Mouse (Mus musculus) right cerebral cortex, postnatal 25 days (tissue): ENCODE measurements around the gene Uhrf1.
"Not testable (repeated sequence)": the region's sequence is repeated elsewhere in the genome, so short reads cannot be mapped to it uniquely, and the experiment has no call there.

ENCODE experiments used
- DNase-seq: peaks from one replicate; pipeline ENCODE4 v3.0.0; 2022

Uhrf1 gene

GRCm38 (mm10) chr17:56303160-56303846, at the start of gene Uhrf1:
TSS of gene Uhrf1 (plus strand) at chr17:56303321.
- DNase-seq: no peak

- DNase-seq: no peak
These were observed 48.4 kb upstream of the Uhrf1 start for GRCm38 (mm10) chr17:56254695-56255094.

GRCm38 (mm10) chr17:56255429-56255828, 47.7 kb upstream of the Uhrf1 start:
- DNase-seq: no peak

- peak; percentile 99 for DNase-seq
These were observed 47.3 kb upstream of the Uhrf1 start for GRCm38 (mm10) chr17:56255863-56256238.

- DNase-seq: peak; percentile 94
These were observed 46.8 kb upstream of the Uhrf1 start, which contains the start of gene Fem1a for GRCm38 (mm10) chr17:56256239-56256881. TSS of gene Fem1a (plus strand) at chr17:56256810.

GRCm38 (mm10) chr17:56257181-56257894, 45.8 kb upstream of the Uhrf1 start:
- peak; percentile 42 for DNase-seq

GRCm38 (mm10) chr17:56258269-56258668, 44.9 kb upstream of the Uhrf1 start:
- DNase-seq: not testable (repeated sequence)

- not testable (repeated sequence) for DNase-seq
These were observed 44.3 kb upstream of the Uhrf1 start for GRCm38 (mm10) chr17:56258812-56259211.

GRCm38 (mm10) chr17:56259301-56260037, 43.7 kb upstream of the Uhrf1 start:
- no peak for DNase-seq

GRCm38 (mm10) chr17:56261166-56261565, 42.0 kb upstream of the Uhrf1 start:
- no peak for DNase-seq

GRCm38 (mm10) chr17:56262645-56263094, 40.5 kb upstream of the Uhrf1 start:
- DNase-seq: no peak

GRCm38 (mm10) chr17:56264020-56264419, 39.1 kb upstream of the Uhrf1 start:
- peak; percentile 65 for DNase-seq

GRCm38 (mm10) chr17:56265011-56265410, 38.1 kb upstream of the Uhrf1 start:
- DNase-seq: no peak

GRCm38 (mm10) chr17:56265869-56266268, 37.3 kb upstream of the Uhrf1 start:
- no peak for DNase-seq

- DNase-seq: peak; percentile 67
These were observed 36.9 kb upstream of the Uhrf1 start for GRCm38 (mm10) chr17:56266271-56266670.

GRCm38 (mm10) chr17:56269153-56269630, 33.9 kb upstream of the Uhrf1 start:
- DNase-seq: peak; percentile 40

- no peak for DNase-seq
These were observed 33.4 kb upstream of the Uhrf1 start for GRCm38 (mm10) chr17:56269741-56270140.

GRCm38 (mm10) chr17:56271609-56272253, 31.4 kb upstream of the Uhrf1 start:
- DNase-seq: no peak

- no peak for DNase-seq
These were observed 30.5 kb upstream of the Uhrf1 start for GRCm38 (mm10) chr17:56272644-56273043.

GRCm38 (mm10) chr17:56273482-56273881, 29.6 kb upstream of the Uhrf1 start:
- no peak for DNase-seq

GRCm38 (mm10) chr17:56273986-56274385, 29.1 kb upstream of the Uhrf1 start:
- DNase-seq: no peak

- no peak for DNase-seq
These were observed 27.2 kb upstream of the Uhrf1 start for GRCm38 (mm10) chr17:56275842-56276480.
